Mouse (Mus musculus) embryonic facial prominence, embryonic 14.5 days (tissue): ENCODE measurements at regions not wholly inside any gene's neighbourhood (a gene's known extent, or its start where the extent isn't known, plus 50 kb on each side); places are given as distances from the start of the nearest gene placed in this dataset.

ENCODE experiments used
- ATAC-seq: fragments of 200-750 bp; cut with Nextera tagmentation; 2 replicates; pipeline ENCODE4 v1.8.0; 2017; ENCODE audit warnings: low read depth, moderate number of reproducible peaks, moderate TSS enrichment
- DNase-seq: peaks from one replicate; pipeline ENCODE4 v3.0.0-alpha.2; 2015; ENCODE audit warnings: low spot score
- H3K27ac ChIP-seq: fragments of 300-500 bp; sonication (generic); replicated peaks from 2 replicates; pipeline ENCODE4 v1.5.1; 2014; ENCODE audit warnings: low read depth, mild to moderate bottlenecking, low read length, moderate library complexity
- H3K27me3 ChIP-seq: fragments of 300-500 bp; sonication (generic); replicated peaks from 2 replicates; pipeline ENCODE4 v1.6.1; 2014; ENCODE audit warnings: low read length; ENCODE audit not compliant: control insufficient read depth, insufficient read depth
- H3K36me3 ChIP-seq: fragments of 300-500 bp; sonication (generic); 2 replicates; pipeline ENCODE4 v1.6.1; 2014; ENCODE audit warnings: low read length, mixed read lengths; ENCODE audit not compliant: control insufficient read depth, insufficient read depth
- H3K4me1 ChIP-seq: fragments of 300-500 bp; sonication (generic); 2 replicates; pipeline ENCODE4 v1.6.1; 2014; ENCODE audit warnings: antibody characterized with exemption, low read length; ENCODE audit not compliant: control insufficient read depth, insufficient read depth
- H3K4me2 ChIP-seq: fragments of 300-500 bp; sonication (generic); 2 replicates; pipeline ENCODE4 v1.6.1; 2014; ENCODE audit warnings: low read depth, mild to moderate bottlenecking, low read length, moderate library complexity, mixed read lengths
- H3K4me3 ChIP-seq: fragments of 300-500 bp; sonication (generic); 2 replicates; pipeline ENCODE4 v1.5.1; 2014; ENCODE audit warnings: low read depth, mild to moderate bottlenecking, low read length
- H3K9ac ChIP-seq: fragments of 300-500 bp; sonication (generic); 2 replicates; pipeline ENCODE4 v1.6.1; 2014; ENCODE audit warnings: low read depth, mild to moderate bottlenecking, low read length, moderate library complexity, mixed read lengths
- H3K9me3 ChIP-seq: fragments of 300-500 bp; sonication (generic); 2 replicates; pipeline ENCODE4 v1.6.1; 2016; ENCODE audit warnings: low read length; ENCODE audit not compliant: control insufficient read depth
- WGBS: fragments of 180-500 bp; shearing (Covaris S2); extraction: QIAGEN DNeasy Blood & Tissue Kit; methylation state at CpG from one replicate; pipeline ENCODE4 v1.1.7; 2014; 5-methylcytosine and 5-hydroxymethylcytosine counted together

GRCm38 (mm10) chr9:41273171-41273781 is 111.8 kb upstream of the Ubash3b start:
- Histone ChIP-seq H3K4me2 (peak overlapping the region; percentile 73), H3K4me3 (peak overlapping the region; percentile 43), H3K4me1 (peaks cover 10% of the 10 kb centered on the region), H3K27me3 (no peaks in the 10 kb centered on the region), H3K9ac (peak overlapping the region; percentile 62), H3K9me3 (no peaks in the 10 kb centered on the region; the same call in 1 of the 2 replicates), H3K27ac (peak overlapping the region; percentile 85), H3K36me3 (no peaks in the 10 kb centered on the region)
- DNase-seq: peak; percentile 84
- ATAC-seq: peak; percentile 94
- 1% methylated on average over 18 of the region's 18 CpGs for WGBS

GRCm38 (mm10) chr9:41272596-41272995 is 111.1 kb upstream of the Ubash3b start:
- peaks cover 10% of the 10 kb centered on the region for H3K4me1 ChIP-seq
- WGBS: 8% methylated on average over 6 of the region's 6 CpGs
- peak overlapping the region; percentile 85 for H3K27ac ChIP-seq
- H3K9ac ChIP-seq: 0 out of 2 replicates have a peak overlapping the region, but pooled peaks have one; percentile 37
- ATAC-seq (no peak), DNase-seq (peak; percentile 28)
- peak overlapping the region; percentile 73 for H3K4me2 ChIP-seq
- no peaks in the 10 kb centered on the region for H3K36me3 ChIP-seq
- H3K27me3 ChIP-seq: no peaks in the 10 kb centered on the region
- H3K9me3 ChIP-seq: no peaks in the 10 kb centered on the region; the same call in 1 of the 2 replicates
- H3K4me3 ChIP-seq: peak overlapping the region; percentile 43; the same call in 1 of the 2 replicates

GRCm38 (mm10) chr9:41268112-41268511 is 106.6 kb upstream of the Ubash3b start:
- DNase-seq (peak; percentile 56), ATAC-seq (no peak)
- no peaks in the 10 kb centered on the region for H3K27me3 ChIP-seq
- WGBS: 40% methylated on average over 3 of the region's 3 CpGs
- H3K4me3 ChIP-seq: no peak overlapping the region
- H3K36me3 ChIP-seq: no peaks in the 10 kb centered on the region
- H3K4me2 ChIP-seq: no peak overlapping the region
- H3K4me1 ChIP-seq: peaks cover 15% of the 10 kb centered on the region
- H3K9ac ChIP-seq: no peak overlapping the region
- no peaks in the 10 kb centered on the region for H3K9me3 ChIP-seq
- H3K27ac ChIP-seq: no peak overlapping the region

GRCm38 (mm10) chr9:41264485-41264884 is 103.0 kb upstream of the Ubash3b start:
- H3K4me2 ChIP-seq: no peak overlapping the region
- 22% methylated on average over 6 of the region's 6 CpGs for WGBS
- H3K27me3 ChIP-seq: no peaks in the 10 kb centered on the region
- peak; percentile 56 for DNase-seq
- ATAC-seq: no peak
- no peak overlapping the region for H3K9ac ChIP-seq
- H3K9me3 ChIP-seq: no peaks in the 10 kb centered on the region
- no peaks in the 10 kb centered on the region for H3K36me3 ChIP-seq
- peak overlapping the region; percentile 12; the same call in 1 of the 2 replicates for H3K27ac ChIP-seq
- peaks cover 8% of the 10 kb centered on the region for H3K4me1 ChIP-seq
- H3K4me3 ChIP-seq: no peak overlapping the region

- Histone ChIP-seq H3K9ac (no peak overlapping the region), H3K27me3 (no peaks in the 10 kb centered on the region), H3K4me3 (no peak overlapping the region), H3K36me3 (no peaks in the 10 kb centered on the region), H3K4me2 (no peak overlapping the region), H3K27ac (no peak overlapping the region), H3K4me1 (no peaks in the 10 kb centered on the region), H3K9me3 (no peaks in the 10 kb centered on the region)
- DNase-seq (no peak), ATAC-seq (no peak)
- WGBS: 77% methylated on average over 1 of the region's 1 CpGs
Observed at GRCm38 (mm10) chr9:41257244-41257643, 95.7 kb upstream of the Ubash3b start.

GRCm38 (mm10) chr9:41242372-41242771 is 80.9 kb upstream of the Ubash3b start:
- Histone ChIP-seq H3K9ac (no peak overlapping the region), H3K27ac (no peak overlapping the region), H3K9me3 (no peaks in the 10 kb centered on the region), H3K27me3 (no peaks in the 10 kb centered on the region), H3K36me3 (no peaks in the 10 kb centered on the region), H3K4me3 (no peak overlapping the region), H3K4me2 (no peak overlapping the region), H3K4me1 (peaks cover 21% of the 10 kb centered on the region)
- no peak for ATAC-seq
- 82% methylated on average over 7 of the region's 7 CpGs for WGBS
- no peak for DNase-seq

- peak overlapping the region; percentile 82 for H3K27ac ChIP-seq
- 37% methylated on average over 5 of the region's 5 CpGs for WGBS
- no peak; the same call in 1 of the 2 replicates for ATAC-seq
- peaks cover 4% of the 10 kb centered on the region; the same call in 1 of the 2 replicates for H3K9me3 ChIP-seq
- DNase-seq: no peak
- H3K4me2 ChIP-seq: no peak overlapping the region
- H3K9ac ChIP-seq: no peak overlapping the region
- H3K4me3 ChIP-seq: no peak overlapping the region
- no peaks in the 10 kb centered on the region for H3K27me3 ChIP-seq
- H3K36me3 ChIP-seq: no peaks in the 10 kb centered on the region
- peaks cover 21% of the 10 kb centered on the region for H3K4me1 ChIP-seq
Observed at GRCm38 (mm10) chr9:41239097-41239451, 77.6 kb upstream of the Ubash3b start.

GRCm38 (mm10) chr9:41238395-41239096 is 77.0 kb upstream of the Ubash3b start:
- Histone ChIP-seq H3K27me3 (no peaks in the 10 kb centered on the region), H3K9me3 (peaks cover 4% of the 10 kb centered on the region; the same call in 1 of the 2 replicates), H3K36me3 (no peaks in the 10 kb centered on the region), H3K27ac (peak overlapping the region; percentile 82), H3K4me1 (peaks cover 21% of the 10 kb centered on the region), H3K4me2 (no peak overlapping the region), H3K4me3 (no peak overlapping the region), H3K9ac (no peak overlapping the region)
- WGBS: 19% methylated on average over 5 of the region's 5 CpGs
- DNase-seq (peak; percentile 90), ATAC-seq (peak; percentile 87)
